Mouse (Mus musculus): ENCODE data around the gene Sema5a. TPM values are rescaled to one million over a fixed set of nuclear protein-coding genes. Genes with fewer than 3 reads are reported as not detected.
A peak's percentile ranks its signal among the peaks of the same experiment; 100 is the strongest.

Gene Sema5a
- total and polyA plus RNA-seq, 3 experiments, result 0.17 to 0.27 (median 0.17) TPM

- Histone ChIP-seq H3K4me2 (ENCODE audit: insufficient read depth, low read depth, poor library complexity, severe bottlenecking) (no peak overlapping the region), H3K27me3 (replicated peaks) (no peaks in the 10 kb centered on the region), H3K9me3 (replicated peaks; ENCODE audit: low read length) (no peaks in the 10 kb centered on the region), H3K36me3 (replicated peaks in 1 of 2; ENCODE audit: control insufficient read depth in 1 of 2, insufficient read depth in 1 of 2, low read length in 1 of 2) (no peaks in the 10 kb centered on the region), H3K9ac (ENCODE audit: insufficient read depth, low read depth) (no peak overlapping the region), H3K4me3 (replicated peaks in 1 of 3; ENCODE audit: low read depth in 2 of 3, low read length in 2 of 3, poor library complexity in 1 of 3) (no peak overlapping the region), H3K27ac (ENCODE audit: insufficient read depth, low read depth) (no peak overlapping the region), H3K4me1 (ENCODE audit: control insufficient read depth in 1 of 2, insufficient read depth in 2 of 2) (peaks cover 3 to 19% of the 10 kb centered on the region in 2 experiments; a peak in 2 of 4 replicates), H3K79me2 (replicated peaks; ENCODE audit: control insufficient read depth, extremely low read depth, insufficient read depth, poor library complexity, severe bottlenecking) (no peaks in the 10 kb centered on the region)
- TF ChIP-seq CHD2 (IDR thresholded peaks at IDR 0.05; ENCODE audit: low read length) (no peak), ELF1 (IDR thresholded peaks at IDR 0.05; ENCODE audit: low read depth, low read length) (no peak), BHLHE40 (IDR thresholded peaks at IDR 0.05; ENCODE audit: low read depth, low read length) (peak; percentile 75), SMC3 (IDR thresholded peaks at IDR 0.05; ENCODE audit: low read depth, low read length) (no peak), ZNF384 (IDR thresholded peaks at IDR 0.05; ENCODE audit: low read depth, low read length) (no peak), MEF2A (IDR thresholded peaks at IDR 0.05; ENCODE audit: borderline replicate concordance, low read depth, low read length) (peak; percentile 72; the same call in 1 of the 2 replicates), UBTF (IDR thresholded peaks at IDR 0.05; ENCODE audit: low read depth, low read length) (no peak), EP300 (IDR thresholded peaks at IDR 0.05; ENCODE audit: low read length) (peak; percentile 66), ETS1 (conservative IDR thresholded peaks at IDR 0.05; ENCODE audit: low read depth, low read length) (peak; percentile 74), NELFE (IDR thresholded peaks at IDR 0.05; ENCODE audit: low read depth, low read length) (no peak), JUND (conservative IDR thresholded peaks at IDR 0.05; ENCODE audit: low read depth, low read length) (peak; percentile 9; the same call in 1 of the 2 replicates), RCOR1 (conservative IDR thresholded peaks at IDR 0.05; ENCODE audit: low read depth, low read length) (no peak), USF2 (conservative IDR thresholded peaks at IDR 0.05; ENCODE audit: low read depth, low read length) (peak; percentile 26; the same call in 1 of the 2 replicates)
- dilution Hi-C loops (cut with MboI; ENCODE audit: extremely low pct_ligation_motif_present, extremely low pct_unique_long_range_greater_than_20kb, low sequenced_read_pairs), result no loop called here
- DNase-seq (ENCODE audit: extremely low read depth), result peak; percentile 57
- in situ Hi-C loops (cut with MboI; ENCODE audit: low pct_ligation_motif_present, low pct_unique_long_range_greater_than_20kb, low sequenced_read_pairs), result no loop called here
Measured at GRCm38 (mm10) chr15:32306557-32307243, 62.1 kb downstream of the Sema5a start.

GRCm38 (mm10) chr15:32310834-32311233 lies 66.2 kb downstream of the Sema5a start:
- in situ Hi-C loops (cut with MboI; ENCODE audit: low pct_ligation_motif_present, low pct_unique_long_range_greater_than_20kb, low sequenced_read_pairs) (no loop called here), dilution Hi-C loops (cut with MboI; ENCODE audit: extremely low pct_ligation_motif_present, extremely low pct_unique_long_range_greater_than_20kb, low sequenced_read_pairs) (no loop called here)
- Histone ChIP-seq H3K4me2 (ENCODE audit: insufficient read depth, low read depth, poor library complexity, severe bottlenecking) (no peak overlapping the region), H3K9me3 (replicated peaks; ENCODE audit: low read length) (no peaks in the 10 kb centered on the region), H3K27ac (ENCODE audit: insufficient read depth, low read depth) (no peak overlapping the region), H3K4me1 (ENCODE audit: control insufficient read depth in 1 of 2, insufficient read depth in 2 of 2) (peaks cover 0 to 12% of the 10 kb centered on the region in 2 experiments; a peak in 2 of 4 replicates), H3K79me2 (replicated peaks; ENCODE audit: control insufficient read depth, extremely low read depth, insufficient read depth, poor library complexity, severe bottlenecking) (no peaks in the 10 kb centered on the region), H3K9ac (ENCODE audit: insufficient read depth, low read depth) (no peak overlapping the region), H3K27me3 (replicated peaks) (no peaks in the 10 kb centered on the region), H3K4me3 (replicated peaks in 1 of 3; ENCODE audit: low read depth in 2 of 3, low read length in 2 of 3, poor library complexity in 1 of 3) (no peak overlapping the region), H3K36me3 (replicated peaks in 1 of 2; ENCODE audit: control insufficient read depth in 1 of 2, insufficient read depth in 1 of 2, low read length in 1 of 2) (no peaks in the 10 kb centered on the region)
- TF ChIP-seq KAT2A (IDR thresholded peaks at IDR 0.05; ENCODE audit: insufficient replicate concordance, low read length), result no peak
- no peak for TF ChIP-seq NELFE (IDR thresholded peaks at IDR 0.05; ENCODE audit: low read depth, low read length)
- TF ChIP-seq MXI1 (IDR thresholded peaks at IDR 0.05; ENCODE audit: low read depth, low read length), result no peak
- no peak for TF ChIP-seq USF1 (IDR thresholded peaks at IDR 0.05; ENCODE audit: low read depth, low read length)
- TF ChIP-seq EP300 (IDR thresholded peaks at IDR 0.05; ENCODE audit: low read length), result no peak
- no peak for TF ChIP-seq ELF1 (IDR thresholded peaks at IDR 0.05; ENCODE audit: low read depth, low read length)
- TF ChIP-seq GABPA (IDR thresholded peaks at IDR 0.05; ENCODE audit: insufficient replicate concordance, low read depth, low read length), result no peak
- no peak for TF ChIP-seq CHD1 (IDR thresholded peaks at IDR 0.05; ENCODE audit: low read depth, low read length)
- TF ChIP-seq RAD21 (IDR thresholded peaks at IDR 0.05; ENCODE audit: low read depth, low read length), result no peak
- no peak for TF ChIP-seq PAX5 (IDR thresholded peaks at IDR 0.05; ENCODE audit: low read length)
- no peak for TF ChIP-seq IRF4 (IDR thresholded peaks at IDR 0.05; ENCODE audit: low read depth, low read length)
- TF ChIP-seq ZNF384 (IDR thresholded peaks at IDR 0.05; ENCODE audit: low read depth, low read length), result no peak
- DNase-seq (ENCODE audit: extremely low read depth), result no peak

Measured in CH12.LX (cell line).